ENCODE assay signal across 9 mouse cellular contexts in the genomic region with DNA sequence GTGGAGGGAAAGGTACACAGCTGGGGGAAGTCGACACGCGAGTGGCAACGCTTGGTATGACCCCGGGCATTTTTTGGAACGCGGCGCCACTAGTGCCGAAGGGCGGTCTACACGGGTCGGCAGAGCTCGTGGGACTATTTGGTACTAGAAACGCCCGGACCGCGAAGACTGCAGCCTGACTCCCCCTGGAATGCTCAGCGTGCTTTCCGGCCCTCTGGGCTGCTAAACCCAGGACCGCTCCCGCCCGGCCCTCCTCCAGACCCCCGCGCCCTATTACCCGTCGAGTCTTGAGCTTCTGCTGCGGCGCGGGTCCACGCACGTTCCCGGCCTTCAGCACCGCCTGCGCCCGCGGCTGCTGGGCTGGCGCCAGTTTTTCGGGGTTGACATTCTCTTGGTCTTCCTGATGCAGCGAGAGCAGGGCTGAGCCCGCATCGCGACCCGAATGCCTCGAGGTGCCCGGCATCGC. TPM values are rescaled to one million over a fixed set of nuclear protein-coding genes. Genes with fewer than 3 reads are reported as not detected.
A peak's percentile ranks its signal among the peaks of the same experiment; 100 is the strongest.
DNase-seq lines count a peak whose midpoint lies in the region; ATAC-seq and TF ChIP-seq lines count a peak whose summit lies in the region.
"Had no signal": no experiment of that assay in that cellular context is flagged by ENCODE, and none has a peak within 500 bp of the region (broad histone marks: within the 10 kb centered on the region; RNA-seq: fewer than 3 reads in every experiment).

No protein-coding gene starts in this region.

- H3K9ac ChIP-seq in forebrain, embryonic 15.5 days (replicated peaks): peak overlapping the region; percentile 48
- peak overlapping the region; percentile 30; the same call in 1 of the 2 replicates for H3K9ac ChIP-seq in liver, adult 2 months (ENCODE audit: low read depth, low read length)

- H3K27ac ChIP-seq in forebrain, embryonic 15.5 days (replicated peaks): no peak overlapping the region; the same call in 1 of the 2 replicates
- no peak overlapping the region for H3K27ac ChIP-seq in liver, adult 2 months (replicated peaks; ENCODE audit: insufficient read depth, low read depth, low read length)

- H3K27me3 ChIP-seq in megakaryocyte, embryonic 14.5 days (replicated peaks): no peaks in the 10 kb centered on the region
- no peaks in the 10 kb centered on the region for H3K27me3 ChIP-seq in forebrain, embryonic 15.5 days
- no peaks in the 10 kb centered on the region for H3K27me3 ChIP-seq in liver, adult 2 months (ENCODE audit: control insufficient read depth, insufficient read depth, low read length)
- H3K27me3 ChIP-seq in splenic B cell, adult 2 months (ENCODE audit: control insufficient read depth, insufficient read depth, low read length, poor library complexity, severe bottlenecking): no peaks in the 10 kb centered on the region

- DNase-seq in adrenal gland, postnatal 14 days: peak; percentile 54
- DNase-seq in adrenal gland, adult (ENCODE audit: inconsistent age in 2 of 2, low spot score in 1 of 2): no peak
- DNase-seq in liver, adult 2 months (ENCODE audit: extremely low read depth, low read depth, low spot score): no peak
- peak; percentile 10 for DNase-seq in splenic B cell, adult 2 months (ENCODE audit: low read depth, low spot score)
- no peak for DNase-seq in thymus, postnatal 36 days

- ATAC-seq in megakaryocyte, adult 5-6 weeks (ENCODE audit: poor library complexity, severe bottlenecking): no peak
- peak; percentile 42; the same call in 1 of the 2 replicates for ATAC-seq in forebrain, embryonic 15.5 days (replicated peaks)

- peaks cover 5% of the 10 kb centered on the region; the same call in 1 of the 2 replicates for H3K79me2 ChIP-seq in liver, adult 2 months (ENCODE audit: control insufficient read depth, insufficient read depth, low read length)

- H3K4me1 ChIP-seq in megakaryocyte, embryonic 14.5 days: peaks cover 36% of the 10 kb centered on the region
- H3K4me1 ChIP-seq in forebrain, embryonic 15.5 days: peaks cover 26% of the 10 kb centered on the region
- H3K4me1 ChIP-seq in liver, adult 2 months (ENCODE audit: control insufficient read depth, insufficient read depth, low read length): peaks cover 3% of the 10 kb centered on the region; the same call in 1 of the 2 replicates

- TF ChIP-seq CTCF in liver, adult 2 months (IDR thresholded peaks at IDR 0.05; ENCODE audit: low read depth, low read length): no peak

- no peak for TF ChIP-seq POLR2A in liver, adult 2 months (IDR thresholded peaks at IDR 0.05; ENCODE audit: extremely low read depth, insufficient read depth, low read length)

- peaks cover 38% of the 10 kb centered on the region for H3K36me3 ChIP-seq in megakaryocyte, embryonic 14.5 days (replicated peaks; ENCODE audit: low read length)
- peaks cover 30% of the 10 kb centered on the region for H3K36me3 ChIP-seq in forebrain, embryonic 15.5 days
- peaks cover 6% of the 10 kb centered on the region; the same call in 1 of the 2 replicates for H3K36me3 ChIP-seq in liver, adult 2 months (ENCODE audit: control insufficient read depth, insufficient read depth, low read length)
- H3K36me3 ChIP-seq in splenic B cell, adult 2 months (ENCODE audit: control insufficient read depth, insufficient read depth, low read length, poor library complexity, severe bottlenecking): no peaks in the 10 kb centered on the region

- peak overlapping the region; percentile 95 for H3K4me3 ChIP-seq in megakaryocyte, embryonic 14.5 days (replicated peaks)
- H3K4me3 ChIP-seq in forebrain, embryonic 15.5 days: peak overlapping the region; percentile 63
- peak overlapping the region; percentile 67 for H3K4me3 ChIP-seq in liver, adult 2 months (ENCODE audit: insufficient read depth, low read depth, low read length)

- WGBS in forebrain, embryonic 15.5 days: 0% methylated on average over 46 of the region's 46 CpGs
- under 1% methylated on average over 46 of the region's 46 CpGs for WGBS in liver, adult 2 months

- H3K9me3 ChIP-seq in megakaryocyte, embryonic 14.5 days: no peaks in the 10 kb centered on the region
- no peaks in the 10 kb centered on the region for H3K9me3 ChIP-seq in forebrain, embryonic 15.5 days

- peak overlapping the region; percentile 85 for H3K4me2 ChIP-seq in forebrain, embryonic 15.5 days (replicated peaks)

RNA-seq across cellular contexts. Expression of gene Ccna2, which starts 0.6 kb away (rescaled TPM):
- total RNA-seq in adrenal gland, postnatal 14 days (2021): 28.7 and 30.6 TPM in 2 replicates
- 46.4 and 61.7 TPM in 2 replicates for polyA plus RNA-seq in megakaryocyte, embryonic 14.5 days (2012; ENCODE audit: insufficient read depth, low replicate concordance)
- total RNA-seq in megakaryocyte, adult 5-6 weeks (2015): 262 and 277 TPM in 2 replicates
- 248 and 260 TPM in 2 replicates for total RNA-seq in megakaryocyte, adult 5-6 weeks (2017)
- polyA plus RNA-seq in forebrain, embryonic 15.5 days (2015; fragmentation: Nextera tagmentation; extraction: Ambion mirVana): 90.1 and 101 TPM in 2 replicates
- total RNA-seq in liver, adult 2 months (2014; rRNA removed): 0.74 and 3.8 TPM in 2 replicates
- 0.50 and 0.67 TPM in 2 replicates for polyA plus RNA-seq in liver, adult 2 months (2012; rRNA removed)

RNA-seq across cellular contexts. Expression of gene Exosc9, which starts 19.0 kb away (rescaled TPM):
- total RNA-seq in adrenal gland, postnatal 14 days (2021): 30.2 and 32.9 TPM in 2 replicates
- polyA plus RNA-seq in megakaryocyte, embryonic 14.5 days (2012; ENCODE audit: insufficient read depth, low replicate concordance): 3.3 TPM in 1 of 2 replicates, not detected in the other
- total RNA-seq in megakaryocyte, adult 5-6 weeks (2015): 48.9 and 57.0 TPM in 2 replicates
- total RNA-seq in megakaryocyte, adult 5-6 weeks (2017): 60.9 and 76.3 TPM in 2 replicates
- polyA plus RNA-seq in forebrain, embryonic 15.5 days (2015; fragmentation: Nextera tagmentation; extraction: Ambion mirVana): 84.6 and 86.7 TPM in 2 replicates
- total RNA-seq in liver, adult 2 months (2014; rRNA removed): 13.4 and 15.6 TPM in 2 replicates
- polyA plus RNA-seq in liver, adult 2 months (2012; rRNA removed): 4.8 and 6.3 TPM in 2 replicates

RNA-seq across cellular contexts. Expression of gene Bbs7, which starts 41.9 kb away (rescaled TPM):
- total RNA-seq in adrenal gland, postnatal 14 days (2021): 9.0 and 11.8 TPM in 2 replicates
- polyA plus RNA-seq in megakaryocyte, embryonic 14.5 days (2012; ENCODE audit: insufficient read depth, low replicate concordance): not detected in 2 replicates
- total RNA-seq in megakaryocyte, adult 5-6 weeks (2015): 1.0 and 1.2 TPM in 2 replicates
- 4.8 TPM in 2 replicates for total RNA-seq in megakaryocyte, adult 5-6 weeks (2017)
- 19.8 and 20.1 TPM in 2 replicates for polyA plus RNA-seq in forebrain, embryonic 15.5 days (2015; fragmentation: Nextera tagmentation; extraction: Ambion mirVana)
- total RNA-seq in liver, adult 2 months (2014; rRNA removed): 4.2 and 6.1 TPM in 2 replicates
- polyA plus RNA-seq in liver, adult 2 months (2012; rRNA removed): 0.65 and 1.8 TPM in 2 replicates

RNA-seq across cellular contexts. Expression of gene Gm11549, which starts 49.8 kb away (rescaled TPM):
- 0.23 TPM in 1 of 2 replicates, not detected in the other for total RNA-seq in adrenal gland, postnatal 14 days (2021)
- not detected in 2 replicates for polyA plus RNA-seq in megakaryocyte, embryonic 14.5 days (2012; ENCODE audit: insufficient read depth, low replicate concordance)
- total RNA-seq in megakaryocyte, adult 5-6 weeks (2015): not detected in 2 replicates
- total RNA-seq in megakaryocyte, adult 5-6 weeks (2017): not detected in 2 replicates
- polyA plus RNA-seq in forebrain, embryonic 15.5 days (2015; fragmentation: Nextera tagmentation; extraction: Ambion mirVana): 0.36 and 0.43 TPM in 2 replicates
- total RNA-seq in liver, adult 2 months (2014; rRNA removed): not detected in 2 replicates
- polyA plus RNA-seq in liver, adult 2 months (2012; rRNA removed): not detected in 2 replicates
- polyA plus RNA-seq: gonadal fat pad, adult 2 months had no signal

Comparison
In these comparisons a context has a peak if more than half of its experiments do, and no peak if none do; other contexts are left out.
1. DNase-seq: peak in adrenal gland, postnatal 14 days (single experiment) and splenic B cell, adult 2 months (single experiment); none in adrenal gland, adult (0 of 2), liver, adult 2 months (single experiment) and thymus, postnatal 36 days (0 of 2).
2. Peak in every context shown above with its lines, with median percentiles within 50 percentile points of each other: H3K4me3 ChIP-seq.